Mouse (Mus musculus): ENCODE results near the gene Rap1b. TPM values are rescaled to one million over a fixed set of nuclear protein-coding genes. Genes with fewer than 3 reads are reported as not detected.

Rap1b gene
- polyA plus RNA-seq, 1 experiment from 2014 or later, result 123 TPM

GRCm38 (mm10) chr10:117792141-117793091 is 53.4 kb downstream of the Rap1b start, which contains the start of gene Nup107:
Gene Nup107, minus strand, starts transcription at chr10:117792705.
- under 1% methylated on average over 75 of the region's 75 CpGs for WGBS
- H3K27me3 ChIP-seq, result no peaks in the 10 kb centered on the region
- H3K4me2 ChIP-seq, result peak within 1 kb of the TSS; percentile 90
- peak within 1 kb of the TSS; percentile 32 for H3K27ac ChIP-seq
- peaks cover 3% of the 10 kb centered on the region; the same call in 1 of the 2 replicates for H3K9me3 ChIP-seq (replicated peaks)
- ATAC-seq, result peak; percentile 97
- H3K4me1 ChIP-seq, result peaks cover 20% of the 10 kb centered on the region
- H3K9ac ChIP-seq, result peak within 1 kb of the TSS; percentile 83
- peak within 1 kb of the TSS; percentile 85 for H3K4me3 ChIP-seq
- peaks cover 9% of the 10 kb centered on the region for H3K36me3 ChIP-seq (ENCODE audit: poor library complexity, severe bottlenecking)

- Histone ChIP-seq H3K9ac (peak overlapping the region; percentile 30; the same call in 1 of the 2 replicates), H3K4me2 (peak overlapping the region; percentile 90), H3K4me3 (0 out of 2 replicates have a peak overlapping the region, but pooled peaks have one; percentile 85), H3K27me3 (no peaks in the 10 kb centered on the region), H3K36me3 (ENCODE audit: poor library complexity, severe bottlenecking) (peaks cover 22% of the 10 kb centered on the region), H3K4me1 (peaks cover 20% of the 10 kb centered on the region), H3K9me3 (replicated peaks) (peaks cover under 1% of the 10 kb centered on the region; the same call in 1 of the 2 replicates), H3K27ac (no peak overlapping the region)
- no peak for ATAC-seq
- WGBS, result 94% methylated on average over 2 of the region's 2 CpGs
Observed at GRCm38 (mm10) chr10:117791171-117791470, 54.7 kb downstream of the Rap1b start.

GRCm38 (mm10) chr10:117790421-117791170 is 55.2 kb downstream of the Rap1b start:
- 94% methylated on average over 17 of the region's 17 CpGs for WGBS
- Histone ChIP-seq H3K4me2 (0 out of 2 replicates have a peak overlapping the region, but pooled peaks have one; percentile 90), H3K9me3 (replicated peaks) (no peaks in the 10 kb centered on the region)

GRCm38 (mm10) chr10:117790011-117790410 is 55.8 kb downstream of the Rap1b start:
- Histone ChIP-seq H3K4me1 (peaks cover 20% of the 10 kb centered on the region), H3K4me2 (no peak overlapping the region), H3K36me3 (ENCODE audit: poor library complexity, severe bottlenecking) (peaks cover 33% of the 10 kb centered on the region), H3K4me3 (no peak overlapping the region), H3K9ac (no peak overlapping the region), H3K27me3 (no peaks in the 10 kb centered on the region), H3K9me3 (replicated peaks) (no peaks in the 10 kb centered on the region), H3K27ac (no peak overlapping the region)
- 98% methylated on average over 1 of the region's 1 CpGs for WGBS
- ATAC-seq, result no peak

More at GRCm38 (mm10) chr10:117790421-117791170, 55.2 kb downstream of the Rap1b start:
- peaks cover 27% of the 10 kb centered on the region for H3K36me3 ChIP-seq (ENCODE audit: poor library complexity, severe bottlenecking)
- H3K4me1 ChIP-seq, result peaks cover 20% of the 10 kb centered on the region
- H3K27me3 ChIP-seq, result no peaks in the 10 kb centered on the region
- no peak overlapping the region for H3K4me3 ChIP-seq
- H3K9ac ChIP-seq, result no peak overlapping the region
- ATAC-seq, result no peak
- no peak overlapping the region for H3K27ac ChIP-seq

- Histone ChIP-seq H3K4me3 (no peak overlapping the region), H3K27ac (no peak overlapping the region), H3K36me3 (ENCODE audit: poor library complexity, severe bottlenecking) (peaks cover 80% of the 10 kb centered on the region), H3K9ac (no peak overlapping the region), H3K4me2 (no peak overlapping the region), H3K4me1 (no peaks in the 10 kb centered on the region), H3K27me3 (no peaks in the 10 kb centered on the region), H3K9me3 (replicated peaks) (no peaks in the 10 kb centered on the region)
- ATAC-seq, result no peak
- 96% methylated on average over 7 of the region's 7 CpGs for WGBS
Observed at GRCm38 (mm10) chr10:117784646-117785045, 61.2 kb downstream of the Rap1b start.

- Histone ChIP-seq H3K9ac (no peak overlapping the region), H3K4me3 (no peak overlapping the region), H3K4me2 (no peak overlapping the region), H3K9me3 (replicated peaks) (no peaks in the 10 kb centered on the region), H3K27me3 (no peaks in the 10 kb centered on the region), H3K27ac (no peak overlapping the region), H3K4me1 (no peaks in the 10 kb centered on the region), H3K36me3 (ENCODE audit: poor library complexity, severe bottlenecking) (peaks cover 84% of the 10 kb centered on the region)
- no peak for ATAC-seq
- 95% methylated on average over 13 of the region's 13 CpGs for WGBS
Observed at GRCm38 (mm10) chr10:117783786-117784420, 61.9 kb downstream of the Rap1b start.

- no peak for ATAC-seq
- WGBS, result 95% methylated on average over 14 of the region's 14 CpGs
- Histone ChIP-seq H3K9ac (no peak overlapping the region), H3K4me3 (no peak overlapping the region), H3K36me3 (ENCODE audit: poor library complexity, severe bottlenecking) (peaks cover 92% of the 10 kb centered on the region), H3K27me3 (no peaks in the 10 kb centered on the region), H3K4me1 (no peaks in the 10 kb centered on the region), H3K9me3 (replicated peaks) (no peaks in the 10 kb centered on the region), H3K4me2 (no peak overlapping the region), H3K27ac (no peak overlapping the region)
Observed at GRCm38 (mm10) chr10:117782491-117783260, 63.2 kb downstream of the Rap1b start.

- H3K36me3 ChIP-seq (ENCODE audit: poor library complexity, severe bottlenecking), result peaks cover 89% of the 10 kb centered on the region
- H3K27ac ChIP-seq, result no peak overlapping the region
- ATAC-seq, result no peak
- H3K9ac ChIP-seq, result no peak overlapping the region
- H3K4me3 ChIP-seq, result no peak overlapping the region
- H3K27me3 ChIP-seq, result no peaks in the 10 kb centered on the region
- 98% methylated on average over 2 of the region's 2 CpGs for WGBS
- no peaks in the 10 kb centered on the region for H3K4me1 ChIP-seq
- H3K9me3 ChIP-seq (replicated peaks), result no peaks in the 10 kb centered on the region
- no peak overlapping the region for H3K4me2 ChIP-seq
Observed at GRCm38 (mm10) chr10:117782056-117782455, 63.8 kb downstream of the Rap1b start.

GRCm38 (mm10) chr10:117781021-117781725 is 64.7 kb downstream of the Rap1b start:
- no peak overlapping the region for H3K27ac ChIP-seq
- ATAC-seq, result no peak
- H3K4me2 ChIP-seq, result no peak overlapping the region
- no peak overlapping the region for H3K9ac ChIP-seq
- H3K4me1 ChIP-seq, result no peaks in the 10 kb centered on the region
- H3K9me3 ChIP-seq (replicated peaks), result no peaks in the 10 kb centered on the region
- H3K27me3 ChIP-seq, result no peaks in the 10 kb centered on the region
- no peak overlapping the region for H3K4me3 ChIP-seq
- H3K36me3 ChIP-seq (ENCODE audit: poor library complexity, severe bottlenecking), result peaks cover 89% of the 10 kb centered on the region
- WGBS, result 93% methylated on average over 17 of the region's 17 CpGs

GRCm38 (mm10) chr10:117780306-117780911 is 65.4 kb downstream of the Rap1b start:
- H3K4me3 ChIP-seq, result no peak overlapping the region
- H3K4me1 ChIP-seq, result no peaks in the 10 kb centered on the region
- 96% methylated on average over 6 of the region's 6 CpGs for WGBS
- H3K9ac ChIP-seq, result no peak overlapping the region
- H3K27me3 ChIP-seq, result no peaks in the 10 kb centered on the region
- H3K4me2 ChIP-seq, result no peak overlapping the region
- peaks cover 89% of the 10 kb centered on the region for H3K36me3 ChIP-seq (ENCODE audit: poor library complexity, severe bottlenecking)
- no peak overlapping the region for H3K27ac ChIP-seq
- ATAC-seq, result no peak
- no peaks in the 10 kb centered on the region for H3K9me3 ChIP-seq (replicated peaks)

Measured in forebrain, embryonic 13.5 days (tissue).